Mouse (Mus musculus) liver, embryonic 11.5 days (tissue): ENCODE data around the gene Fer. TPM values are rescaled to one million over a fixed set of nuclear protein-coding genes. Genes with fewer than 3 reads are reported as not detected.

Experiments
- ATAC-seq: fragments of 200-750 bp; cut with Nextera tagmentation; replicated peaks from 2 replicates; pipeline ENCODE4 v1.8.0; 2017; ENCODE audit warnings: moderate number of reproducible peaks, mild to moderate bottlenecking, moderate TSS enrichment, moderate library complexity; ENCODE audit not compliant: low FRiP score
- DNase-seq: peaks from one replicate; pipeline ENCODE4 v3.0.0-alpha.2; 2017; ENCODE audit warnings: low spot score
- H3K27ac ChIP-seq: fragments of 300-500 bp; sonication (generic); 2 replicates; pipeline ENCODE4 v1.5.1; 2014; ENCODE audit warnings: mild to moderate bottlenecking, low read depth, low read length, control low read depth
- H3K27me3 ChIP-seq: fragments of 300-500 bp; sonication (generic); replicated peaks from 2 replicates; pipeline ENCODE4 v1.6.1; 2014; ENCODE audit warnings: low read length, mixed read lengths; ENCODE audit not compliant: control insufficient read depth, insufficient read depth
- H3K36me3 ChIP-seq: fragments of 300-500 bp; sonication (generic); 2 replicates; pipeline ENCODE4 v1.6.1; 2014; ENCODE audit warnings: mild to moderate bottlenecking, low read length, moderate library complexity, mixed read lengths; ENCODE audit not compliant: control insufficient read depth, insufficient read depth
- H3K4me1 ChIP-seq: fragments of 300-500 bp; sonication (generic); replicated peaks from 2 replicates; pipeline ENCODE4 v1.6.1; 2014; ENCODE audit warnings: low read length, mixed read lengths; ENCODE audit not compliant: control insufficient read depth, insufficient read depth
- H3K4me2 ChIP-seq: fragments of 300-500 bp; sonication (generic); 2 replicates; pipeline ENCODE4 v1.6.1; 2014; ENCODE audit warnings: mild to moderate bottlenecking, control low read depth, moderate library complexity
- H3K4me3 ChIP-seq: fragments of 300-500 bp; sonication (generic); 2 replicates; pipeline ENCODE4 v1.5.1; 2014; ENCODE audit warnings: low read depth, low read length, control low read depth
- H3K9ac ChIP-seq: fragments of 300-500 bp; sonication (generic); 2 replicates; pipeline ENCODE4 v1.6.1; 2014; ENCODE audit warnings: low read depth, low read length, control low read depth
- H3K9me3 ChIP-seq: fragments of 300-500 bp; sonication (generic); 2 replicates; pipeline ENCODE4 v1.6.1; 2016; ENCODE audit warnings: low read length, inconsistent platforms, mixed read lengths; ENCODE audit not compliant: control insufficient read depth
- WGBS: fragments of 180-500 bp; shearing (Covaris S2); extraction: QIAGEN DNeasy Blood & Tissue Kit; methylation state at CpG from one replicate; pipeline ENCODE4 v1.1.7; 2014; 5-methylcytosine and 5-hydroxymethylcytosine counted together
- polyA plus RNA-seq: library from polyadenylated mRNA; unstranded; fragments of >200 nt; fragmentation: Nextera tagmentation; extraction: Ambion mirVana; gene quantifications from 2 replicates; pipeline ENCODE4 v1.2.1, GENCODE M21; 2014

Fer gene
- polyA plus RNA-seq, 1 experiment from 2014 or later = 24.7 TPM

GRCm38 (mm10) chr17:64087871-64088270, 225.0 kb downstream of the Fer start:
- no peak for ATAC-seq
- no peaks in the 10 kb centered on the region for H3K4me1 ChIP-seq
- 92% methylated on average over 3 of the region's 3 CpGs for WGBS

GRCm38 (mm10) chr17:64093716-64094115, 230.9 kb downstream of the Fer start:
- ATAC-seq = no peak
- DNase-seq = no peak
- Histone ChIP-seq H3K27me3 (no peaks in the 10 kb centered on the region), H3K36me3 (no peaks in the 10 kb centered on the region), H3K9me3 (no peaks in the 10 kb centered on the region), H3K27ac (no peak overlapping the region), H3K9ac (no peak overlapping the region), H3K4me1 (no peaks in the 10 kb centered on the region), H3K4me3 (no peak overlapping the region), H3K4me2 (no peak overlapping the region)
- WGBS = 84% methylated on average over 2 of the region's 2 CpGs

More at GRCm38 (mm10) chr17:64087871-64088270, 225.0 kb downstream of the Fer start:
- H3K36me3 ChIP-seq = no peaks in the 10 kb centered on the region
- H3K27ac ChIP-seq = no peak overlapping the region
- H3K4me3 ChIP-seq = no peak overlapping the region
- H3K27me3 ChIP-seq = no peaks in the 10 kb centered on the region
- H3K4me2 ChIP-seq = no peak overlapping the region
- H3K9me3 ChIP-seq = no peaks in the 10 kb centered on the region
- H3K9ac ChIP-seq = no peak overlapping the region
- DNase-seq = no peak

- DNase-seq (no peak), ATAC-seq (no peak)
- H3K4me1 ChIP-seq = peaks cover 4% of the 10 kb centered on the region; the same call in 1 of the 2 replicates
- 81% methylated on average over 3 of the region's 3 CpGs for WGBS
- no peaks in the 10 kb centered on the region for H3K9me3 ChIP-seq
- no peak overlapping the region for H3K4me3 ChIP-seq
- H3K27ac ChIP-seq = no peak overlapping the region
- no peaks in the 10 kb centered on the region for H3K36me3 ChIP-seq
- H3K27me3 ChIP-seq = no peaks in the 10 kb centered on the region
- no peak overlapping the region for H3K9ac ChIP-seq
- H3K4me2 ChIP-seq = no peak overlapping the region
Observed at GRCm38 (mm10) chr17:64096811-64097210, 233.9 kb downstream of the Fer start.

GRCm38 (mm10) chr17:64097788-64098359, 235.0 kb downstream of the Fer start:
- ATAC-seq = no peak
- DNase-seq = no peak
- Histone ChIP-seq H3K9ac (no peak overlapping the region), H3K4me1 (peaks cover 4% of the 10 kb centered on the region; the same call in 1 of the 2 replicates), H3K27me3 (no peaks in the 10 kb centered on the region), H3K36me3 (no peaks in the 10 kb centered on the region), H3K9me3 (no peaks in the 10 kb centered on the region), H3K27ac (no peak overlapping the region), H3K4me3 (no peak overlapping the region), H3K4me2 (no peak overlapping the region)
- 85% methylated on average over 5 of the region's 5 CpGs for WGBS

GRCm38 (mm10) chr17:64099395-64100171, 236.7 kb downstream of the Fer start:
- Histone ChIP-seq H3K9me3 (no peaks in the 10 kb centered on the region), H3K36me3 (no peaks in the 10 kb centered on the region), H3K4me1 (peaks cover 4% of the 10 kb centered on the region; the same call in 1 of the 2 replicates), H3K4me2 (no peak overlapping the region), H3K27me3 (no peaks in the 10 kb centered on the region), H3K9ac (no peak overlapping the region), H3K4me3 (no peak overlapping the region), H3K27ac (no peak overlapping the region)
- 68% methylated on average over 6 of the region's 6 CpGs for WGBS
- DNase-seq = no peak
- 0 out of 2 replicates have a peak, but pooled peaks have one; percentile 39 for ATAC-seq

GRCm38 (mm10) chr17:64100172-64100510, 237.3 kb downstream of the Fer start:
- Histone ChIP-seq H3K36me3 (no peaks in the 10 kb centered on the region), H3K27me3 (no peaks in the 10 kb centered on the region), H3K4me2 (no peak overlapping the region), H3K27ac (no peak overlapping the region), H3K4me3 (no peak overlapping the region), H3K9ac (no peak overlapping the region), H3K4me1 (peaks cover 4% of the 10 kb centered on the region; the same call in 1 of the 2 replicates), H3K9me3 (no peaks in the 10 kb centered on the region)
- 63% methylated on average over 3 of the region's 3 CpGs for WGBS
- no peak for DNase-seq
- ATAC-seq = no peak

GRCm38 (mm10) chr17:64108773-64109172, 245.9 kb downstream of the Fer start:
- ATAC-seq (no peak), DNase-seq (no peak)
- Histone ChIP-seq H3K4me3 (no peak overlapping the region), H3K27me3 (no peaks in the 10 kb centered on the region), H3K9ac (no peak overlapping the region), H3K4me2 (no peak overlapping the region), H3K4me1 (no peaks in the 10 kb centered on the region), H3K27ac (no peak overlapping the region), H3K9me3 (no peaks in the 10 kb centered on the region), H3K36me3 (no peaks in the 10 kb centered on the region)
- 84% methylated on average over 5 of the region's 5 CpGs for WGBS

GRCm38 (mm10) chr17:64109871-64110270, 247.0 kb downstream of the Fer start:
- Histone ChIP-seq H3K4me3 (no peak overlapping the region), H3K4me2 (no peak overlapping the region), H3K27ac (no peak overlapping the region), H3K36me3 (no peaks in the 10 kb centered on the region), H3K4me1 (no peaks in the 10 kb centered on the region), H3K9ac (no peak overlapping the region), H3K27me3 (no peaks in the 10 kb centered on the region), H3K9me3 (no peaks in the 10 kb centered on the region)
- ATAC-seq (no peak), DNase-seq (no peak)
- 91% methylated on average over 8 of the region's 8 CpGs for WGBS

GRCm38 (mm10) chr17:64113625-64114024, 250.8 kb downstream of the Fer start:
- no peaks in the 10 kb centered on the region for H3K27me3 ChIP-seq
- ATAC-seq = no peak
- H3K9me3 ChIP-seq = no peaks in the 10 kb centered on the region
- H3K4me2 ChIP-seq = no peak overlapping the region
- H3K4me1 ChIP-seq = no peaks in the 10 kb centered on the region
- 87% methylated on average over 5 of the region's 5 CpGs for WGBS
- no peak for DNase-seq
- H3K9ac ChIP-seq = no peak overlapping the region
- H3K36me3 ChIP-seq = no peaks in the 10 kb centered on the region
- H3K4me3 ChIP-seq = no peak overlapping the region
- H3K27ac ChIP-seq = no peak overlapping the region
